Mouse (Mus musculus): ENCODE results near the gene Fam174b. TPM values are rescaled to one million over a fixed set of nuclear protein-coding genes. Genes with fewer than 3 reads are reported as not detected.

Gene Fam174b
- total RNA-seq (2021) = 10 to 100 TPM; 42.3 to 44.1 TPM

DNA sequence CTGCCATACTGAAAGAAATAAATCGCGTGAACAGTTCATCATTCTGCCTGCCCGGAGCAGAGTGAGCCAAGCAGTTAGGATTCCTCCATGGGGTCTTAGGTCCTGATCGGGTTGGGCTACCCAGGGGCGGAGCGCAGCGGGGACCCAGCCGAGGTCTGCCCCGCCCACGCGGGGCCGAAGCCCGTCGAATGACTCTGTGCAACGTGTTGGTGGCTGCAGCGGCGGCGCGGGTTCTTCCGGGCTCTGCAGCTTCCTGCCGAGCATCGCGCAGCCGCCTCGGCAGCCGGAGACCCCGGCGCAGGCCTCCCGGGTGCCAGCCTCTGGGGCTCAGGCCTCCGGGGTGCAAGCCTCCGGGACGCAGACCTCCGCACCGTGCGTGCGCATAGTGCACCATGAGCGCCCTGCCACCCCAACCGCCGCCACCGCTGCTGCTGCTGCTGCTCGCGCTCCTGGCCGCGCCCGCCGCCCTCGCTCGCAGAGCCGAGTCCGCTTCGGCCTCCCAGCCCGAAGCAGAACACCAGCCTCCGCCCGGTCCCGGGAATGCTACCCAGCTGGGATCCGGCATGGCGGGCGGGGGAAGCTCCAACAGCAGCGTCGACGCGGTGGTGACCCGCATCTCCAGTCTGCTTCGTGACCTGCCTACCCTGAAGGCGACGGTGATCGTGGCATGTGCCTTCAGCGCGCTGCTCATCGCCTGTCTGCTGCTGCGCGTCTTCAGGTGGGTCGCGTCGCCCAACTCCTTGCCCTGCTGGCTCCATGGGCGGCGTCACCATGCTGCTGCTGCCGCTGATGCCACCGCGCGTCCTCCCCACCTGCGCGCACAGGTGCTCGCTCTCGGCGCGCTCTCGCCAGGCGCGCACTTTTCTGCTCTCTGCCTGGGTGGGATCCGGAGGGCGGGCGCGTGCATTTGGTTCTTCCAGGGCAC is at the start of gene Fam174b:
Gene Fam174b (plus strand): TSS at position 192 of the 925 bp plus-strand sequence.
- intact Hi-C loops (cut with DNase I) = loop anchor here (5.0 kb wide), 1 partner anchor 83 kb away; no protein-coding TSS in a partner anchor
- peak; percentile 52 for DNase-seq

DNA sequence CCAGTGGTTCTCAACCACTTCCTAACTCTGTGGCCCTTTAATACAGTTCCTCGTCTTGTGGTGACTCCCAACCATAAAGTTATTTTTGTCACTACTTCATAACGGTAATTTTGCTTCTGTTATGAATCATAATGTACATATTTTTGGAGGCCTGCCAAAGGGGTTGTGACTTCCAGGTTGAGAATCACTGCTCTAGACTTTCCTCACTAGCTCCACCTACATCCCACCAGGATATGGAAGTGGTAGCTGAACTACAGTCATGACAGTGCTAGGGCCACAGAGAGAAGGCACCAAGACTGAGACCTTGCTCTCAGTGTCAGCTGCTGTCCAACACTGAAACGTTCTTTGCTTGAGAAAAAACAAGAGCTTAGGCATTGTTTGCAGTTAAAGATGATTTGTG is 43.0 kb upstream of the Fam174b start:
- DNase-seq = no peak
- intact Hi-C loops (cut with DNase I) = no loop called here

DNA sequence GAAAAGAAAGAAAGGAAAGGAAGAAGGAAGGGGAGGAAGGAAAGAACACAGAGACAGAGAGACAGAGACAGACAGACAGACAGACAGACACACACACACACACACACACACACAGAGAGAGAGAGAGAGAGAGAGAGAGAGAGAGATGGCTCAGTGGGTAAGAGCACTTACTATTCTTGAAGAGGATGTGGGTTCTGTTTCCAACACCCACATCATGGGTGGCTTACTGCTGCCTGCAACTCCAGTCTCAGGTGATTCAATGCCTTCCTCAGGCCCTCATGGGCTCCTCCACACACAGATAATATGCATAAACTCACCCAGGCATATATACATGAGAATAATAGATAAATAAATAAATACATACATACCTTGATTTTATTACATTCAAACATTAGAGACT is 35.8 kb upstream of the Fam174b start:
- intact Hi-C loops (cut with DNase I) = no loop called here
- no peak for DNase-seq

DNA sequence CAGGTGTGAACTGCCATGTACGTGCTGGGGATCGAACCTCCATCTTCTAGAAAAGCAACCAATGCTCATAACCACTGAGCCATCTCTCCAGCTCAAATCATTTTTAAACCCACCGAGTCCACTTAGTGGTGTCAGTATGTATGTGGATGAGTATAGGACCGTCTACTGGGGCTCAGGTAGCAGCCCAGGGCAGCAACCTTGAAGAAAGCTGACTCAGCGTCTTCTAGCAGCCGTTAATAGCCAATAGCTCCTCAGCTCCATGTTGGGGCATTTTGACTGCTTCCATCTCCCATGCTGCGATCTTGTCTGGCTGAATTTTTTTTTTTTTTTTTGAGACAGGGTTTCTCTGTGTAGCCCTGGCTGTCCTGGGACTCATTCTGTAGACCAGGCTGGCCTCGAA is 26.6 kb upstream of the Fam174b start:
- no peak for DNase-seq
- intact Hi-C loops (cut with DNase I) = no loop called here

DNA sequence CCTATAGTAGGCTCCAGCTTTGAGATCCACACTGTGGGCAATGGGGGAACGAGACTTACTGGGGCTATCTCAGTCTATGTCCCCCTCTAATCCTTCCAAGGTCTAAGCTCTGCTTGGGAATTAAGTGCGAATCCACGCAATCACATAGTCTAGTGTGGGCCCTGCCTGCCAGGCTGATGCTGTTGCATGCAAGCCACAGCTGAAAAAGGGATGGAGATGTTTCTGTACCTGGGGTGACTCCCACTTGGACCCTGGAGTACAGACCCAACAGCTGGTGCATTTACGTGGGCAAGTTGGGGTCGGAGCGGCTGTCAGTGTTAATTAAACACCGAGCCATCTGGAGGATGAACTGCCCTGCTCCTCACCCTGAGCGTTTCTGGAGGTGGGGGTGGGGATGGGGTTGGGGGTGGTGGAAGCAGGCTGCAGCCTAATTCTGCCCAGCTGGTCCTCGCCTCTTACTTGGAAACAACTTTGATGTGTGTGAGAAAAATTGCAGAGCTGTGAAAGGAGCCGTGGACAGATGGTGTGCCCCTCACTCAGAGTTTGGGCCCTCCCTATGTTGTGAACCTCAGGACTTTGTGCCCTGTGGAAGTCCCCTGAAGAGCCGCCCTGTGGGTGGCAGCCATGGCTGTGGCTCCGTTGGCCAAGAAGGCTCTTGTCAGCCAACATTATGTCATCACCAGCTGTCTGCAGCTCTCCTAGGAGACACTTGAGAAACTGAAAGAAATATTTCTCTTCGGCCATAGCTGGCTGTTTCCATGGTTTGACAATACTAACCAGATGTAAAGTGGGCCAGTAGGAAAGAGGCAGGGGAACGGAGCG is 24.0 kb upstream of the Fam174b start:
- intact Hi-C loops (cut with DNase I) = no loop called here
- peak; percentile 89 for DNase-seq

DNA sequence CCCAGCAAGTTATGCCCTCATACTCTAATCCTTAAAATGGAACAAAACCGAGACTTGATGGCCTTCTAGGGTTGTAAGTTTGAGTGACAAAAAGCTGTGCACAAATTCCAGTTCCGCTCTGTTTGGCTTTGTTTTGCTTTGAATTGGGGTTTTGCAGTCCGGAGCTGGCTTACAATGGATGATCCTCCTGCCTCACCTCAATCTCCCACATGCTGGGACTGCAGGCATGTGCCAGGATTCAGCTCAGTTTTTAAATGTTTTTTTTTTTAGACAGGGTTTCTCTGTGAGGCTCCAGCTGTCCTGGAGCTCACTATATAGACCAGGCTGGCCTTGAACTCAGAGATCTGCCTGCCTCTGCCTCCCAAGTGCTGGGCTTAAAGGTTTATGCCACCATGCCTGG is 23.3 kb upstream of the Fam174b start:
- peak; percentile 55 for DNase-seq
- intact Hi-C loops (cut with DNase I) = no loop called here

DNA sequence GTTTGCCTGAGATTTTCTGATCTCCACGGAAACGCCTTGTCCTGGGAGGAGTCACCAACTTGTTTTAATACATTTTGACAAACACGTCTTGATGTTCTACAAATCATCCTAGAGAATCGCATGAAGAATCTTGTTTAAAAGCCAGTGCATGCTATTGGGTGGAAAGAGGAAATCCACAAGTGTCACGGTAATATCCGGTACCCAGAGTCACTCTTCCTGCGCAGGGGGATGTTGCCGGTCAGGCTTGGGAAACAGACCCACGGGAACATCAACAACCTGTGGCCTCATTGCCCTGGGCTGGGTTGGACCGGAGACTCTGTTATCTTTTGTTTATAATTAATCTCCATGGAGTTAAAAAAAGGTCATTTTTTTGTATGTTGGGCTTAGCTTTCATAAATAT is 22.1 kb upstream of the Fam174b start:
- intact Hi-C loops (cut with DNase I) = no loop called here
- DNase-seq = no peak

DNA sequence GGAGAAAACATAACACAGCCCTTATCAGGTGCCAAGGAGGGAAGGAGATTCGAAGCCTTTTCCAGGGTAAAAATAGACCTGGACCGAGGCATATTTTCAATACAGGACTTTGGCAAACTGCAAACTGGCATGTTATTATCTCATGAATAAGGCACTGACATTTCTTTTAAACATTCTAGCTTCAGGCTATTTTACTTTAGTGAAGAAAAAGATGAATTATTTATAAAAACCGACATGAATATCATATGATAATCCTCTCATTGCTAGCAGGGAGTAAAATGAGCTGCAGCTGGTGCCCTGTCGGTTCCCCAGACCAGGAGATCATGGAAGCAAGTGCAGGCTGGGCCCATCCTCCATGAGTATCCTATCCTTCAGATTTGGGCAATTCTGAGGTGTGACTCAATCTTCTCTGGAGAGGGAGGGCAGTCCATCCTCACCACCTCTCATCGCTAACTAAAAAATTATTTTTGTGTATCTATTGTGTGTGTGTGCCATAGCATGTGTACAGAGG is 21.6 kb upstream of the Fam174b start:
- intact Hi-C loops (cut with DNase I) = no loop called here
- DNase-seq = no peak

DNA sequence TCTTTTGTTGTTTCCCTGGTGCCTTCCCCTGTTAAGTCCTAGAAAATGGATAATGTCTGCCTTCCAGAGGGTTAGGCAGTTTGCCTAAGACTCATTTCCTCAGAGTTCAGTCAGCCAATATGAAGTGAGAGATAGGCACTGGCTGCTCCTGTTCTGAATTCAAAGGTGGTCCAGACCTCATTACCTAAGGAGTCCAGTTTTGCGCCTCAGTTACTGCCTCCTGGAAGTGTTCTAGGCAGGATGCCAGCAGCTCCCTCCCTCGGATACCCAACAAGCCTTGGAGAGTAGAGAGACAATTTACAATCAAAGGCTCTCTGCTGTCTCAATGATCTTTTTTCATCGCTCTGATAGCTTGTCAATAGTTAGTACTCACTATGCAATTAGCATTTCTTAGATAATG is 19.1 kb upstream of the Fam174b start:
- intact Hi-C loops (cut with DNase I) = no loop called here
- DNase-seq = peak; percentile 75

DNA sequence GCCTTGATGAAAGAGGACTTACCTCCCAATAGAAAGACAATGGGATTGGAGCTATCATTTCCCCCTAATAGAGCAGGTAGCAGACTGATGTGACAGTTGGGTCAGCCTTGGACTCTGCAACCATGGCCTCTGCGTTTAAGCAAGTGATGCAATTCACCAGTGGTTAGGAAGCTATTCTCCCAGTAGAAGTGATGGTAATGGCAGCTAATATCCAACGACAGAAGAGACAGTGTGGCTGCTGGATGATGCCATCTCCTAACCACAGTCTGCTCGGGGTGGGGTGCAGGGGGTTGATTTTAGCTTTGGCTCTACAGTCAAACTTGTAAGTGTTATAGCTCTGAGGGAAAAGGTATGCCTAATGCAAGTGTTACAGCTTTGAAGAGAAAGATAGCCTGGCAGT is 18.3 kb upstream of the Fam174b start:
- intact Hi-C loops (cut with DNase I) = no loop called here
- no peak for DNase-seq

DNA sequence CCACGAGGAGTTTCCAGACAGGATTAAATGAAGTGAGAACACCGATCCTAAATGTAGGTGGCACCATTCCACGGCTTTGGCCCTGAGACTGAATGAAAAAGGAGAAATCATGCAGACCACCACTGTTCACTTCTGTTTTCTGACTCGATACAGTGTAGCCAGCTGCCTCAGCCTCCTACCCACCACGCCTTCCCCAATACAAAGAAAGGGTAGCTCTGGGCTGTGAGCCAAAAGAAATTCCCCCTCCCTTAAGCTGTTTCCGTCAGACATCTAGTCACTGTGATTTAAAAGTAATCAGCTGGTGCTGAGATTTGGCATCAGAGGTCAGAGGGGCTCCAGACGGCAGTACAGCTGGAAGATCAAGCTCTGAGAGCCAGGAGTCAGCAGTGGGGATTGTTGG is 10.2 kb upstream of the Fam174b start:
- intact Hi-C loops (cut with DNase I) = no loop called here
- peak; percentile 54 for DNase-seq

DNA sequence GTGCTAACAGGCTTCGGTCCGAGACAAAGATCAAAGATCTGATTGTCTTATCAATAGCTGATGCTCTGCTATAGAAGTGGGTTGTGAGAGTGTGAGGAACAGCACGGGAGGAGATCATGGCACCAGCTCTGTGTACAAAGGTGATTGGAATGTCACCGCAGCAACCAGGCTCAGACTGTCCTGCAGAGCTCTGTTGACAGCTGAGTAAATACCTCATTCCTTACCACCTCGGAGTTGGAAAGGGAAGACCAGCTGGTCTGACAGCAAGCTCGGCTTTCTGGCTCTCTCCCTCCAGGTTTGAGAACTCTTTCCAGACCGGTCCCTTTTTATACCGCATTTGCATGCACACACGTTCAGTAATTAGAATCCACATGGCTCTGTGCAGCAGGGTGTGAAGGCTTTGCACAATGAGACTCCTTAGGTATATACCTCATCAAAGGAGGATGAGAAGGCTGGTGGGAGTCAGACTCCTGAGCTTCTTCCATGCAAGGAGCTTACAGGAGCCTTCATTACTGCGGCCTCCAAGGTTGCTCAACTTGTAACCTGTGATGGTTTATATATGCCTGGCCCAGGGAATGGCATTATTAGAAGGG is 9.6 kb upstream of the Fam174b start:
- DNase-seq = no peak
- intact Hi-C loops (cut with DNase I) = no loop called here

DNA sequence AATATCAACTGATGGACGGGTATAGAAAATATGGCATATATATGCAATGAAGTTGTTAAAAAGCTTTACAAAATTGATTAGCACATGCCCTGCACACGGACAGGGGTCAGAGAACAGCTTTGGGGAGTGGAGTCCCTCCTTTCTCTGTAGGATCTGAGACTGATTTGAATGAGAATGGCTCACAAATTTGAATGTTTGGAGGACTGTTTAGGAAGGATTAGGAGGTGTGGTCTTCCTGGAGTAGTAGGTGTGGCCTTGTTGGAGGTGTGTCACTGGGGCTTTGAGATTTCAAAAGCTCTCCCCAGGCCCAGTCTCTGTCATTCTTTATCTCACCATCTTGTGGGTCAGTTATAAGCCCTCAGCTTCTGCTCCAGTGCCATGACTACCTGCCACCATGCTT is 4.1 kb upstream of the Fam174b start:
- DNase-seq = no peak
- intact Hi-C loops (cut with DNase I) = no loop called here

DNA sequence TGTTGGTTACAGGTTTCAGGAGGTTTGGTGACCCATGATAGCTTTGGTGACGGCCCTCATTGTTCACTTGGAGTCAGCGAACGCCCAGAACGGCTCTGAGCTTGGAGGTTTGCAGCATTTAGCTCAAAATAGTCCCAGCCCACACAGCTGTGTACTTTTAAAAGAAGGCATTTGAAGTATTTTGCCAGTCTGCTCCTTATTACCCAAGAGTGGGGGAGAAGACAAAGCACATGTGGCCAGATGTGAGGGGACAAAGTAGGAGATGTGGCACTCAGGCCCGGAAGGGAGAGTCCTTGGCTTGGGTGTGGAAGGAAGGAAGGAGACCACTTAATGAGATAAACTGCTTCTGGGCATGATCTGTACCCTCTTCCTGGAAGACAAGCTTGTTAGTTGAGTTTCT is 1.3 kb downstream of the Fam174b start:
- no peak for DNase-seq
- intact Hi-C loops (cut with DNase I) = loop anchor here (5.0 kb wide), 1 partner anchor 84 kb away; no protein-coding TSS in a partner anchor

DNA sequence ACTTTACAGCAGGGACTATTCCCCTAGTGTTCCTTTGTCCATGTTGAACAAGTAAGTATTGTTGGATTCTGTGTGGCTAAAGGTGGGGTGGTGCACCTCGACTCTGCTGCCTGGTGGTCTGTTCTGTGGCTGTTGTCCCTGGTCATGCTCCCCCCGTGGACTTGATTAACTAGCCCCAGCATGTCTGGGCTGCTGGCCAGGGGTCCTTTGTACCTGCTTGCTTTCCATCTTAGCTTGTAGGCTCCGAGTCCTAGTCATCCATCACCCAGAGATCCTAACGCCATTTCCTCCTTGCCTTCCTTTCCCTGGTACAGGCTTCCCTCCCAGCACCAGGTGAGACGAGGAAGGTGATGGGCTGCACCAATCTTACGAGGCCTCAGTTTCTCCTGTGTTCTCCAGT is 1.7 kb downstream of the Fam174b start:
- DNase-seq = no peak
- intact Hi-C loops (cut with DNase I) = loop anchor here (5.0 kb wide), 1 partner anchor 85 kb away; no protein-coding TSS in a partner anchor

DNA sequence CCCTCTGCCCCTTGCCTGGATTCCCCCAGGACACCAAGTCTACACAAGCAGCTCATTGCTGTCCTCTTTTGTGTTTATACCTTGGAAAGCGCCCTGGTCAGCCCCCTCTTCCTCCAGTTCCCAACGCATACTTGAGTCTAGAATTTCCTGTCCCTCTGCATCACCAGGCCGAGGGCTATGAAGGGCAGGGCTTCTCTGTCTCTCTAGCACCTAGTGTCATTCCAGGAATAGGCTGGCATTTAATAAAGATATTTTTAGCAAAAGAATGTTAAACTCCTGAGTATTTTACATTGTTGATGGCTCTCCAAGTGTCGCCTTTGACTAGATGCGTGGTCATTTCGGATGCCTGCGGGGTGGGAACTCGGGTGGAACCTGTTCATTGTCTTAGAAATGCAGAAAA is 3.0 kb downstream of the Fam174b start:
- intact Hi-C loops (cut with DNase I) = loop anchor here (5.0 kb wide), 1 partner anchor 86 kb away; no protein-coding TSS in a partner anchor
- DNase-seq = no peak

DNA sequence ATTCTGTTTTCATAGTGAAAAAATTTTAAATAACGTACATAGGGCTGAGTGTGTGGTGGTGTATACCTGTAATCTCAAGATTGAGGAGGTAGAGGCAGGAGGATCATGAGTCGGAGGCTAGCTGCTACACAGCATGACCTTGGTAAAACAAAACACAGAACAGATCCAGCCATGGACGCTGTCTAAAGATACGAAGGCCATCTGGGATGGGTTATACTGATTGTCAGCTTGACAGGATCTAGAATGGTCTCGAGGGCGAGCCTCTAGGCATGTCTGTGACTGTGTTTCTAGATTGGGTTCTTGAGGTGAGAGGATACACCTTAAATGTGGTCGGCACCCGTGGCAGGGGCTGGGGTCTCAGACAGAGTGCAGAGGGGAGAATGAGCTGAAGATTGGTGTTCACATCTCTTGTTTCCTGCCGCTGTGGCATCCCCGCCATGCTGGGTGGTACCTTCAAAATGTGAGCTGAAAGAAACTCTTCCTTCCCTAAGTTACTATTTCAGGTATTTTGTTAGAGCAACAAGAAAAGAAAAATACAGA is 3.8 kb downstream of the Fam174b start:
- DNase-seq = no peak
- intact Hi-C loops (cut with DNase I) = loop anchor here (5.0 kb wide), 1 partner anchor 87 kb away; no protein-coding TSS in a partner anchor

DNA sequence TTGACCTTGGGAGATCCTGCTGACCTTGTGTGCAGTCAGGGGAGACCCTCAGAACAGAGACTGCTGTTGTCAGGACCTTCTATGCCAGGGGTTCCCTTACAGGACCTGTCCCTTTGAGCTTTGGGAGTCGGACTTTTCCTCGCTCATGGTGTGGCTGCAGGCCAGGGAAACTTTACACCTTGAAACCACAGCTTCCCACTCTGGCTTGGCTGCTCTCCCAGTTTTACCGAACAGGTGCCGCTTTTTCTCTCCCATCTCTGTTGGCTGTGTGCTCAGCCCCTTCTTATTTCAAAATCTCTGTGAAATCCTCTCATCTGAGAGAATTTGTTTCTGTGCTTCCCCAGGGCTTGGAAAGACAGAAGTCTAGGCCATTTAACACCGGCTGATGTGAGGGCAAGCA is 5.8 kb downstream of the Fam174b start:
- intact Hi-C loops (cut with DNase I) = no loop called here

DNA sequence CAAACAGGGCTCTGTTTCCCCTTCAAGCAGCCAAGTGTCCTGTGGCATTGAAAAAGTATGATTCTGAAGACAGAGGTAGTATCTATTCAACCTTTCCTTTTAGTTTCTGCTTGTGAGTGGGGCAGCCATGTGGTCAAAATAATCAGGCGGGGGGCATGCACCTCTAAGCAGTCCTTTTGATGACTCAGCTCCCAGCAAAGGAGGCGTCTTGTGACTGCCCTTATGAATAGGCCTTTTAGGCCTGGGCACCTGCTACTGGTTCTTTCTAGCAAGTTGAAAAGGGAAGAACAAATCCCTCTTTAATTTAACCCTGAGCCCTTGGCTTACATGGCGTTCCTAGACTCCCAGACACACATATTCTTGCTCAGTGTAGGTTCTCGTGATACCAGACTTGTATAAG is 6.7 kb downstream of the Fam174b start:
- intact Hi-C loops (cut with DNase I) = no loop called here
- DNase-seq = no peak

More for the DNA sequence above, 5.8 kb downstream of the Fam174b start:
- DNase-seq = no peak

DNA sequence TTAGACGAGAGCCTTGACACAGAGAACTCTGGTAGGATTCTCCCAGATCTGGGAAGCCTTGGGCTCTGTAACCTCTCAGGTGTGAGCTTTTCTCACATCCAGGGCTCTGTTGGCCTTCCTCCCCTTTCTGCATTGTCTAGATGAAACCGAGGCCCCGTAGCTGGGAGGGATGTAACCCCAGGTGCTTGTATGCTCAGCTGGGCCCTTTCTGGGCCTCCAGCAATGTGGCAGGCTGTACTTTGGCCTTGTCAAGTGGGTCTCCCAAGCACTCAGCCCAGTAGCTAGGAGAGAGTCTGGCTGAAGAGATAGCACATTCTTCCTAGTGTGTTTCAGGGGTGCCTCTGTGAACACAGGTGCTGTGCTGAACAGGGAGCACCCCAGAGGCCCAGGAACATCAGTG is 7.4 kb downstream of the Fam174b start:
- DNase-seq = no peak
- intact Hi-C loops (cut with DNase I) = no loop called here

Measured in left cerebral cortex, postnatal 4 days (tissue).